Mouse (Mus musculus) right cerebral cortex, postnatal 10 days (tissue): ENCODE data around the gene Dpy30.
A peak's percentile ranks its signal among the peaks of the same experiment; 100 is the strongest.

Experiments used
- DNase-seq, 2 experiments: peaks; one replicate each; pipeline ENCODE4 v3.0.0; 2021; ENCODE audit warnings: low spot score in 2 of 2

Dpy30 gene

GRCm38 (mm10) chr17:74294426-74295025 lies 29.2 kb downstream of the Dpy30 start:
- DNase-seq, result peak; percentile 88

GRCm38 (mm10) chr17:74293687-74294425 lies 29.9 kb downstream of the Dpy30 start:
- peak; percentile 51 to 63 for DNase-seq

DNA sequence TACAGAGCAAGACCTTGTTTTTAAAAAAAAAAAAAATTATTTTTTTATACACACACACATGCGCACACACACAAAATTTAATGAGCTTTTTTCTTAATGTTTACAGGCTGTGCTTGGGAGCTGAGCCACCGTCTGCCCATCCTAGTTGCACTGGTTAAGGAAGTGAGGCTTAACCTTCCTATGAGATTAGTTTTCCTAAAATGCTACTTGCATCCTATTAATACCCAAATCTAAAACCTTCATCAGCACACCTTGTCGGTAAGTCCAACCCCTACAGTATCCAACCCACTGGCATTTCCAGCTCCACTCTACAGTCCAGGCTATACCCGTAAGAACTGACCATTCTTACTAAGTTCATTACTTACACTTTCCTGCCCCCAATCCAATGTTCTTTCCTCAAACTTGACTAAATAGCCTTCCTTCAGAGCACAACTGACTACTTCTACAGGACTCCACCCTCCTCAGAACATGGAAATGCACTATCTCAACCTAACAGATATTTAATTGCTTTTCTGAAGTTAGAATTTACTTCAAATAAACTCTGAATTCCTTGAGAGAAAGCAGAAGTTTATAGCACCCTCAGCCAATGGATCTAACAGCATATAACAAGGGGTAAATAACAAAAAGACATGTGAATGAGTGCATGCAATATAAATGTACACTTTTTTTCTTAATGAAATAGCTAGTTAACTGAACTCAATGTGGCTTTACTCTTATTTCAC lies 31.9 kb downstream of the Dpy30 start:
- DNase-seq, result no peak

DNA sequence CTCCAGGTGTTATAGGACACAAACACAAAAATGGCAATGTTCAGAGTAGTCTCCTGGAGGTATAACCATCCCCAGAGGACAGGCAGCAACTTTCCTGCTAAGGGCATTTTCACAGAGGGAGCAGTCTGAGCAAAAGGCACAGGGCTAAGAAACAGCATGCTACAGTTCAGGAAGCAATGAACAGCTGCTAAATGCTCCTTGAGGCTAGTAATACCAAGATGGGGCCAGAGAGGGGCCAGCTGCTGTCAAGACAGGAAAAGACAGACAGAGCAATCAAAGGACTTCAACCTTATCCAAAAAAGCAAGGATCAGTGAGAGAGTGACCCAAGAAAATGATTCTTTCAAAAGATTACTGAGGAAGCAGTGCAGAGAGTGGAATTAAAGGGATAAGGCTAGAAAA lies 32.9 kb downstream of the Dpy30 start:
- DNase-seq, result no peak

DNA sequence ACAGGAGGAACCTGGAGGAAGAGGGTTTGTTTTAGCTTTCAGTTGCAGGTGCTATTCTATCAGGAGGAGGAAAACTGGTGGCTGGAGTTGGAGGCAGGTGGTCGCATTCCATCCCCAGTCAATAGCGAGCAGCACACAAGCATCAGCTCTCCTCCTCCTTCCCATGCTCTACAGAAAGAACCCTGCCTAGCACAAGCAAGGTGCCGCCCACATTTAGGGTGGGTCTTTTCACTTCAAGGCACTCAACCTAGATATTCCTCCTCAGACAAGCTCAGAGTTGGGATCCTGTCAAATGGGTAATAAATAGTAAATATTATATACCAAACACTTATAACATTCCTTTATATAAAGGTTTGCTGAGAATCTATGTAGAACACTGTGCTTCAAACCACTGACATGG lies 33.5 kb downstream of the Dpy30 start:
- DNase-seq, result no peak

DNA sequence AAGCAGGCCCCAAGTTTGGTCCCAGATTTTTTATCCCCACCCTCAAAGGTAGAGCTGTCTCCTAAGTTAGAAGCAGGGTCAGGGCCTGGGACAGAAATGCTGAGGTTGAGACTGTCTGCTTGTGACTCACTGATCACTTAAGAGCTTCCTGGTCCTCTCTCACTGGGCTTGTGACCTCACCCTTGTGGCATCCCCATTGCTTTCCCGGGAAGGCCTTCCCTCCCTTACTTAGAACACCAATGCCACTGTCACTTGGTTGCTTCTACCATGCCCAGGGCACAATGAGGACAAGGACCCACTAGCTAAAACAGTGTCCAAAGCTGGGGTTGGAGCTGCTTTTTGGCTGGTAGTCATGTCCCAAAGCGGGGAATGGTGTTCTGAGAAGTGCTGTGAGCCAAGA lies 35.1 kb downstream of the Dpy30 start:
- DNase-seq, result no peak

DNA sequence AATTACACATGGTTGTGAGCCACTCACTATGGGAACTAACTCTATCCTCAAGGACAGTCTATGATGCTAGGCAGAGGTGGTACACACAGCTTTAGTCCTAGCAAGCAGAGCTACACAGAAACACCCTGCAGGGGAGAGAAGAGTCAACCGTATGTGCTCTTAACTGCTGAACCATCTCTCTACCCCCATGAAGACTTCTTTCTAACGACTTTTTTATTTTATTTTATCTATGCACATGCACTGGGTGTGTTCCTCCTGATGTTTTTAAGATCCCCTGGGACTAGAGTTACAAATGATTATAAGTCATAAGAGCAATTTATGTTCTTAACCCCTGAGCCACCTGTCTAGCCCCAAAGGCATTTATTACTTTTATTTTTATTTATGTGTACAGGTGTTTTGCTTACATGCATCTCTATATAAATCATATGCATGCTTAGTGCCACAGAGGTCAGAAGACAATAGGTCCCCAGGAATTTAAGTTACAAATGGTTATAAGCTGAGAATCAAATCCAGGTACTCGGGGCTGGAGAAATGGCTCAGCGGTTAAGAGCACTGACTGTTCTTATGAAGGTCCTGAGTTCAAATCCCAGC lies 37.5 kb downstream of the Dpy30 start:
- DNase-seq, result no peak

GRCm38 (mm10) chr17:74285730-74286129 lies 38.0 kb downstream of the Dpy30 start:
- no peak for DNase-seq

- no peak for DNase-seq
These were observed 39.2 kb downstream of the Dpy30 start for GRCm38 (mm10) chr17:74284397-74285115.

GRCm38 (mm10) chr17:74282024-74282423 lies 41.7 kb downstream of the Dpy30 start:
- DNase-seq, result no peak

DNA sequence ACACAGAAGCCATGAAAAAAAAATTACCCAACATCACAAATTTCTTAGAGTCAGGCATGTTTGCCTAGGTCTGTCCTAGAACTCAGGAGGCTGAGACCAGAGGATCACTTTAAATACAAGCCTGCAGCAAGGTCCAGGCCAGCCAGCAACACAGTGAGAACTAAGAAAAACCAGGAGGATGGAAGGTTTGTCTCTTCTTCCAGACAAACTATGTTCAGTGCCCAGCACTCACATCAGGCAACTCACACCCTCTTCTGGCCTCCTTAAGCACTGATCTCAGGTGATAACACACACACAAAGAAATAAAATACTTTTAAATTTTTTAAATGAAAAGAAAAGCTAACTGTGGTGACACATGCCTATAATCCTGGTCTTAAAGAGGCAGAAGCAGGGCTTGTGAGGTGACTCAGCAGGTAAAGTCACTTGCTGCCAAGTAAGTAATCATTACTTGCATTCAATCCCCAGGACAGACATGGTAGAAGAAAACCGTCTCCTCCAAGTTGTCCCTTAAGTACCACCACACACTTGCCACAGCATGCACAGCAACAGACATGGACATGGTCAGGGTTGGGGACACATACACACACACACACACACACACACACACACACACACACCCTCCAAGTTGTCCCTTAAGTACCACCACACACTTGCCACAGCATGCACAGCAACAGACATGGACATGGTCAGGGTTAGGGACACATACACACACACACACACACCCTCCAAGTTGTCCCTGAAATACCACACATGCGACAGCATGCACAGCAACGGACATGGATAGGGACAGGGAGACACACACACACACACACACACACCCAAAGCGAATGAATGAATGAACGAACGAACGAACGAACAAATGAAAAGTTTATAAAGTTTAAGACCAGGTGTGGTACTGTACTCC lies 44.5 kb downstream of the Dpy30 start:
- no peak for DNase-seq

GRCm38 (mm10) chr17:74274471-74274870 lies 49.3 kb downstream of the Dpy30 start:
- DNase-seq, result no peak

GRCm38 (mm10) chr17:74272683-74273205 lies 51.0 kb downstream of the Dpy30 start:
- no peak for DNase-seq

DNA sequence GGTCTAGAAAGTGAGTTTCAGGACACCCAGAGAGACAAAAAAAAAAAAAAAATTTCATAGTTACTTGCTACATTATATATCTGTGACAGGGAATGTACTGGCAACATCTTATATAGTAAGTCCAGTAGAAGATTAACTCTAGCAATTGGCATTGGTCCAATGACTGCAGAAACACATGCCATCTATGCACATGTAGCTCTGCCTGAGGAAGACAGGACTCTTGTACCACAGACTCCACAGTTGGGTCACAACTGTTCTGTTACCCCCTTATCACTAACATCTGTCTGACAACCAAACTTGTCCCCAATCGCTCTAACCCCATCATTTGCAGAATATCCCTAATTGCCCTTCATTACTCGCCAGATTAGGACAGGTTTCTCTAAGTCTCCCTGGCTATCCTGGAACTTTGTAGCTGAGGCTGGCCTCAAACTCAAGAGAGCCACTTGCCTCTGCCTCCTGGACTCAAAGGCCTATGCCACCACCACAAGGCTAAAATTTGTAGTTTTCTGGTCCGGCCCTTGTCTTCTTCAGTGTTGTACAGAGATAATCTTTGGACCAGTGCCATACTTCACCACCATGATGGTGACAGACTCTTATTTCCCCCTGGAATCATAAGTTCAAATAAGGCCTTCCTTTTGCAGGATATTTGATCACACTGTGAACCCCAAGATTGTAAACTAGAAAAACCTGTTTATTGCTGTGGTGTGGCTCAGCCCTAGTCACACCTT lies 52.0 kb downstream of the Dpy30 start:
- DNase-seq, result no peak

DNA sequence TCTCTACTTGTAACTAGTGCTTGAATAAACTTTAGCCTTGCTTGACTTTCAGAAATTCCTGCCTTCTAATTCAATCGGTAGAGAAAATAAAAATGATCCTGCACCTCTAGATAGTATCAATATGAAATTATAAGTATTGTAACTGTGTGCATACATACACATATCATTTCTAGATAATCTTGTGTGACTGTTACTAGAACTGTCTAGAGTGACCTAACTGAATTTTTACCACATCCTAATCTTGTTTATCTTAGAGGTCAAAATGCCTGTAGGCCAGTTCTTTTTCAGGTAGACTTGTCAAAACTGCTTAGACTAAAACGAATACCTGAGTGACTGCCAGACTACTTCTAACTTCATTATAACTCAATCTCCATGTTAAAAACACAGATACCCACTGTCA lies 53.5 kb downstream of the Dpy30 start:
- DNase-seq, result no peak

DNA sequence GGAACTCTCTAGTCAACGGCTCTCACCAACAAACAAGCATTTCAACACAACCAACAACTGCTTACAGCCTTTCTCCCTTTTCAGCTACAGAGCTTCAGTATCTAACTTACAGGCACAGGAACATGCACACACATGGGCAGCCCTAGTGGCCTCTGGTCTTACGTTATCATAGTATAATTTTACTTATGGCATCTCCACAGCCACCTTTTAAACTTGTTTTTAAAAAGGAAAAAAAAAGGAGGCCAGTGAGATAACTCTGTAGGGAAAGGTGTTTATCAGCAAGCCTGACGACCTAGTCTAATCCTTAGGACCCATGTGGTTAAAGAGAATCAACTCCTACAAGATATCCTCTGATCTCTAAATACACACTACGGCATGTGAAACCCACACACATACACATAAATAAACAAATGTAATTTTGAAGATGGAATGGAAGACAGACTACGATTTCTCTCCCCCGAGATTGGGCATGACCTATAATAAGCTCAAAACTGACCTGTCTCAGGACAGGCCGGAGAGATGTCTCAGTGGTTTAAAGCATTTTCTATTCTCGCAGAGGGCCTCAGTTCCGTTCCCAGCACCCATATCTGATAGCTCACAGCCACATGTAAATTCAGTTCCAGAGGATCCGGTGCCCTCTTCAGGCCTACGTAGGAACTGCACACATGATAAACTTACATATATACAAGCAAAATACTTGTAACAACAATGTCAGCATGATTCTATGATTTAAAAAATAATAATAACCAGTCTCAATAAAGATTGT lies 56.1 kb downstream of the Dpy30 start:
- no peak for DNase-seq

DNA sequence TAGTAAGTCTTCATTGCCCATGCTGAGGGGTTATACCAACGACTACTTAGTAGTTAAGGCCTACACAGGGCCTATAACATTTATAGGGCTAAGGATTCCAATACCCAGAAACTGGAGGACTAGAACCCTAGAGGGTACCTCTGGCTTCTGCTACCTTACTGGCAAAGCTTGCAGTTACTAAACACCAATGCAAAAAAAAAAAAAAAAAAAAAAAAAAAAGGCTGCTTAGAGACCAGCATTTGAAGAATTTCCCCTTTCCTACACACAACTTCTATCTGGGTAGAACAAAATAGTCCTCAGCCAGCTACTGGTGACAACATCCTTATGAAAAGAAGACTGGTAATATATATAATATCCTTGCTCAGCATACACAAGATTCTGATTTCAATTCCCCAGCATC lies 58.1 kb downstream of the Dpy30 start:
- DNase-seq, result no peak

DNA sequence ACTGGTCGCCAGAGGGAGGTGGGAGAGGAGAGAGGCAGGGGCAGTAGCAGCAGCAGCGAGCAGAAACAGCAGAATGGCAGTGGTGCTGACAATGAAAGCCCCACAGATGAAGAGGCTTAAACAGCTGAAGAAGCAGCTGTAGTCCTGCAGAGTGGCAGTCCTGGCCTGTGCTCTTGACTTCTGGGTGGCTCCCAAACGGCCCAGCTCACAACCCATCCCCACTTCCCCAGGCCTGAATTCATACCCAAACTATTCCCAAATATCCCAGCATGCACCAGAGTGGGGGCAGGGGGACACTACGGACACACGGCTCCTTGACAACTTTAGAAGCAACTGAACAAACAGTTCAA lies 58.6 kb downstream of the Dpy30 start:
- no peak for DNase-seq
